Mouse (Mus musculus) liver, embryonic 15.5 days (tissue): ENCODE measurements around the gene 4933424G06Rik. TPM values are rescaled to one million over a fixed set of nuclear protein-coding genes. Genes with fewer than 3 reads are reported as not detected.

Source experiments
- ATAC-seq: fragments of 200-750 bp; cut with Nextera tagmentation; 2 replicates; pipeline ENCODE4 v1.8.0; 2017; ENCODE audit warnings: moderate number of reproducible peaks, mild to moderate bottlenecking, moderate library complexity; ENCODE audit not compliant: insufficient read depth
- H3K27ac ChIP-seq: fragments of 300-500 bp; sonication (generic); replicated peaks from 2 replicates; pipeline ENCODE4 v1.5.1; 2015; ENCODE audit warnings: mild to moderate bottlenecking, inconsistent platforms
- H3K27me3 ChIP-seq: fragments of 300-500 bp; sonication (generic); 2 replicates; pipeline ENCODE4 v1.6.1; 2015; ENCODE audit warnings: mild to moderate bottlenecking, inconsistent platforms
- H3K36me3 ChIP-seq: fragments of 300-500 bp; sonication (generic); replicated peaks from 2 replicates; pipeline ENCODE4 v1.6.1; 2015; ENCODE audit warnings: moderate library complexity, mild to moderate bottlenecking, inconsistent platforms
- H3K4me1 ChIP-seq: fragments of 300-500 bp; sonication (generic); replicated peaks from 2 replicates; pipeline ENCODE4 v1.6.1; 2015; ENCODE audit warnings: inconsistent platforms
- H3K4me2 ChIP-seq: fragments of 300-500 bp; sonication (generic); 2 replicates; pipeline ENCODE4 v1.6.1; 2015; ENCODE audit warnings: moderate library complexity, mild to moderate bottlenecking, inconsistent platforms
- H3K4me3 ChIP-seq: fragments of 300-500 bp; sonication (generic); replicated peaks from 2 replicates; pipeline ENCODE4 v1.5.1; 2015; ENCODE audit warnings: mild to moderate bottlenecking, inconsistent platforms
- H3K9ac ChIP-seq: fragments of 300-500 bp; sonication (generic); 2 replicates; pipeline ENCODE4 v1.6.1; 2015; ENCODE audit warnings: moderate library complexity, mild to moderate bottlenecking, inconsistent platforms
- H3K9me3 ChIP-seq: fragments of 300-500 bp; sonication (generic); replicated peaks from 2 replicates; pipeline ENCODE4 v1.6.1; 2016; ENCODE audit warnings: inconsistent platforms
- WGBS: fragments of 180-500 bp; shearing (Covaris S2); methylation state at CpG from one replicate; pipeline ENCODE4 v1.1.7; 2015; ENCODE audit warnings: mixed read lengths; ENCODE audit not compliant: insufficient replicate concordance; 5-methylcytosine and 5-hydroxymethylcytosine counted together
- microRNA-seq: library from miRNA; unstranded; fragments of <30 nt; microRNA quantifications from one replicate; pipeline ENCODE4, GENCODE M21; 2016
- polyA plus RNA-seq: library from polyadenylated mRNA; unstranded; fragments of >200 nt; fragmentation: Nextera tagmentation; extraction: Ambion mirVana; gene quantifications from 2 replicates; pipeline ENCODE4 v1.2.1, GENCODE M21; 2015

Gene 4933424G06Rik
- polyA plus RNA-seq, 1 experiment from 2014 or later: not detected

GRCm38 (mm10) chr1:36804833-36805232, 94.9 kb downstream of the 4933424G06Rik start:
- ATAC-seq: no peak
- Histone ChIP-seq H3K27ac (no peak overlapping the region), H3K9me3 (no peaks in the 10 kb centered on the region), H3K4me2 (no peak overlapping the region), H3K36me3 (peaks cover 96% of the 10 kb centered on the region), H3K4me1 (no peaks in the 10 kb centered on the region), H3K27me3 (no peaks in the 10 kb centered on the region), H3K4me3 (no peak overlapping the region), H3K9ac (no peak overlapping the region)
- 91% methylated on average over 4 of the region's 4 CpGs for WGBS

DNA sequence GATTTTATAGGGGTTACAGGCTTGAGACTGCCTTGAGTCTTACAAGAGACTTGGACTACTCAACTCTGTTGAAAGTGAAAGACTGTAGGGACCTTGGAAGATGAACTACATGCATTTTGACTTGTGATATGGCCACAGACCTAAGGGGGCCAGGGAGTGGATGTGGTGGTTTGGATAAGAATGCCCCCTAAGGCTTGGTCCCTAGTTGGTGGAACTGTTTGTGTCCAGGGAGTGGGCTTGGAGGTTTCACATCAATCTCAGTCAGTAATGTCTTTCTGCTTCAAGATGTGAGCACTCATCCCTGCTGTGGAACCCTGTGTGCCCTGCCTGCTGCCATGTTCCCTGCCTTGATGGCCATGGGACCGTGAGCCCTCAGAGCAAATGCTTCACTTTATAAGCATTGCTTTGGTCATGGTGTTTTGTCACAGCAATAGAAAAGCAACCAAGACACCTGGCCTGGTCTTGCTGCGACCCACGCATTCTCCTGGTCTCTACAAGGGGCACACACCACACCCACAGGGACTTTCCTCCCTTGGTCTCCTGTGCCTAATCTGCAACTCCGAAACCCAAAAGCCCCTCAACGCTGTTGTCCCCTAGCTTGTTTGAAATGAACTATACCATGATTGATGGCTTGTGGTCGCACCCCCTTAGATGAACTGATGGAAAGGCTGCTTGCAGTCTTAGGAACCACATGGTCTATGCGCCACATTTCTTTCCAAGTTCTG, 96.4 kb downstream of the 4933424G06Rik start:
- H3K9ac ChIP-seq: no peak overlapping the region
- 92% methylated on average over 7 of the region's 7 CpGs for whole genome bisulfite sequencing
- H3K9me3 ChIP-seq: no peaks in the 10 kb centered on the region
- no peak overlapping the region for H3K4me3 ChIP-seq
- H3K4me1 ChIP-seq: no peaks in the 10 kb centered on the region
- H3K27ac ChIP-seq: no peak overlapping the region
- no peak overlapping the region for H3K4me2 ChIP-seq
- H3K36me3 ChIP-seq: peaks cover 97% of the 10 kb centered on the region
- no peak for ATAC-seq
- H3K27me3 ChIP-seq: no peaks in the 10 kb centered on the region

DNA sequence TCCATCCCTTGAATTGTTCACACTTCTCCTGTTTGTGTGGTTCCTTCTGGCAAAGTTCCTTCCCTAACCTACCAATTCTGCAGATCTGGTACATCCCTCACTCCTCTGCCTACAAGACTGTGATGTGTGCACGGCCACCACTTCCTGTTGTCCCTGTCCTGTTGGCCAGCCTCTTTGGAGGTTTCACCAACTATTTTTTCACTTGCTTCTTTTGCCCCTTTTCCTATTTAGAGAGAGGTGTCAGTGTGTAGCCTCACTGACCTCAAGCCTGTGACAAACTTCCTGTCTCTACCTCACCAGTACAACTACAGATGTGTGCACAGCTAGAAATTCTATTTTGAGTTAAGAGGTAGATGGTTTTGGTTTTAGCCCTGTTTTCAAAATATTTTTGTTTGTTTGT, 97.1 kb downstream of the 4933424G06Rik start:
- H3K27ac ChIP-seq: no peak overlapping the region
- H3K4me1 ChIP-seq: no peaks in the 10 kb centered on the region
- H3K9ac ChIP-seq: no peak overlapping the region
- H3K4me3 ChIP-seq: no peak overlapping the region
- no peaks in the 10 kb centered on the region for H3K27me3 ChIP-seq
- H3K36me3 ChIP-seq: peaks cover 97% of the 10 kb centered on the region
- ATAC-seq: no peak
- 65% methylated on average over 1 of the region's 1 CpGs for WGBS
- no peaks in the 10 kb centered on the region for H3K9me3 ChIP-seq
- H3K4me2 ChIP-seq: no peak overlapping the region

Small RNA genes within 50 kb of the gene (microRNA-seq; reads per million reads assigned to microRNA genes)
- not detected for gene Gm24133

Other genes with a start within 250 kb of the 4933424G06Rik start
- 2.7 and 2.9 TPM in 2 replicates for gene Cnnm4, start 238.5 kb upstream of the 4933424G06Rik start, polyA plus RNA-seq
- gene Cnnm3, start 198.3 kb upstream of the 4933424G06Rik start, polyA plus RNA-seq: 1.0 and 1.1 TPM in 2 replicates
- 2.3 and 2.9 TPM in 2 replicates for gene Ankrd23, start 173.3 kb upstream of the 4933424G06Rik start, polyA plus RNA-seq
- gene Gm42417, start 170.7 kb upstream of the 4933424G06Rik start, polyA plus RNA-seq: not detected in 2 replicates
- 6.2 and 7.0 TPM in 2 replicates for gene Ankrd39, start 162.7 kb upstream of the 4933424G06Rik start, polyA plus RNA-seq
- 1.9 and 2.0 TPM in 2 replicates for gene Sema4c, start 151.8 kb upstream of the 4933424G06Rik start, polyA plus RNA-seq
- gene Fam178b, start 27.0 kb upstream of the 4933424G06Rik start, polyA plus RNA-seq: 0.10 and 0.15 TPM in 2 replicates
- 362 and 401 TPM in 2 replicates for gene Cox5b, start 18.7 kb upstream of the 4933424G06Rik start, polyA plus RNA-seq
- 27.3 and 30.9 TPM in 2 replicates for gene Actr1b, start 4.3 kb downstream of the 4933424G06Rik start, polyA plus RNA-seq
- gene Zap70, start 51.6 kb downstream of the 4933424G06Rik start, polyA plus RNA-seq: 0.13 and 0.15 TPM in 2 replicates
- gene Tmem131, start 233.5 kb downstream of the 4933424G06Rik start, polyA plus RNA-seq: 8.0 and 8.6 TPM in 2 replicates